Mouse (Mus musculus): ENCODE results near the gene Zfp618. TPM values are rescaled to one million over a fixed set of nuclear protein-coding genes. Genes with fewer than 3 reads are reported as not detected.

Gene Zfp618
- polyA plus RNA-seq, 1 experiment from 2014 or later = 23.9 TPM

DNA sequence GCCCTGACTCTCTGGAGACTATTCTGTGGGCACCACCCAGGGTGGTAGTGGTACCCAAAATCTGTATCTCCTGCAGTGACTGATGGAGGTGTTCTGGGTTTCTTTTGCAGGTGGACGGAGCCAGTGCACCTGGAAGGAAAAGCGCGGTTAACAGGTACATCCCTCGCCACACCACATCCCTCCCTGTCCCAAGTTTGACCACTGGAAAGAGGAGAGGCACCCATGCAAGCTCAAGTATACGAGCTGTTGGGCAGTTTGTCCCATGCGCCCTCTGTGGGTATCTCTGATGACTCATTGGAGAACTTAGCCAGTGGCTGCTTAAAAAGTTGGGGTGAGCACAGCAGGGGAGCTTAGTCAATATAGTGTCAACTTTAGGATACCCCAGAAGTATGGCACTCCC, 96.0 kb downstream of the Zfp618 start:
- H3K4me3 ChIP-seq = no peak overlapping the region
- H3K4me1 ChIP-seq = peaks cover 24% of the 10 kb centered on the region
- 94% methylated on average over 6 of the region's 6 CpGs for WGBS
- no peaks in the 10 kb centered on the region for H3K27me3 ChIP-seq (ENCODE audit: low read depth, poor library complexity, severe bottlenecking)
- no peak for DNase-seq (ENCODE audit: low spot score)
- peaks cover 25% of the 10 kb centered on the region for H3K36me3 ChIP-seq
- no peaks in the 10 kb centered on the region for H3K9me3 ChIP-seq (replicated peaks)
- H3K27ac ChIP-seq (replicated peaks) = 0 out of 2 replicates have a peak overlapping the region, but pooled peaks have one; percentile 42

DNA sequence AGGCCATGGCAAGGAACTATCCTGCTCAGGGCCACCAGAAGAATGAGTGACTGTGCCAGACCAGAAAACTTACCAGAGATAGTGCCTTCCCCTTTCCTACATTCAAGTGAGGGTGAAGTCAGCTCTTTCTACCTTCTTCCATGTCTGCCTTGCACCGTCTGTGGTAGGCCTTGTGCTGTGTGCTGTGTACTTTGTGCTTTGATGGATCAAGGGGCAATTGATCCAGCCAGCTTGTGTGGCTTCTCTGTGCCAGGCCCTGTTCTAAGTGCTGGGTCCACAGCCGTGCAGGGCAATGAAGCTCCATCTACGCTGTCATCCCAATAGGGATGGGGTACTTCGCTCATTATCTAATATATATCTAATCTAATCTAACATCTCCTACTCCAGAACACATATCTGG, 98.0 kb downstream of the Zfp618 start:
- no peak overlapping the region for H3K27ac ChIP-seq (replicated peaks)
- DNase-seq (ENCODE audit: low spot score) = no peak
- no peaks in the 10 kb centered on the region for H3K27me3 ChIP-seq (ENCODE audit: low read depth, poor library complexity, severe bottlenecking)
- WGBS = 93% methylated on average over 4 of the region's 4 CpGs
- H3K4me1 ChIP-seq = peaks cover 15% of the 10 kb centered on the region
- peaks cover 25% of the 10 kb centered on the region for H3K36me3 ChIP-seq
- H3K9me3 ChIP-seq (replicated peaks) = no peaks in the 10 kb centered on the region
- H3K4me3 ChIP-seq = no peak overlapping the region

DNA sequence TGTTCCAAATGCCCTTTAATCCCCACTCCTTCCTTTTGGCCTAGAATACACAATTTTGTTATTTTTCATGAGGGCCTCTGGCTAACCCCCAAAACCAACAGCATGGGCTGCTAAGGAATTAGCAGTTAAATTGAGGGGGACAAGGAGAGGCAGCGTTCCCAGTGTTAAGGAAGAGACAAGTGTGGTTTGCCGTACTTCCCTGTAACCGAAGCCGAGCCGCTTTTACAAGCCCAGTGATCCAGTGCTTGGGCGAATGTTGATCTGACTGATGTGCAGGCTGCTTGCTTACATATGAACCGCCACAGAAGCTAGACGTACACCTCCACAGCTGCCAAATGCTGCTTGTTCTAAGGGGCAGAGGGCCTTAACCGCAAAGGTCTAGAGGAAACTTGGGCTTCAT, 99.5 kb downstream of the Zfp618 start:
- no peaks in the 10 kb centered on the region for H3K27me3 ChIP-seq (ENCODE audit: low read depth, poor library complexity, severe bottlenecking)
- no peak overlapping the region for H3K4me3 ChIP-seq
- no peak for DNase-seq (ENCODE audit: low spot score)
- H3K27ac ChIP-seq (replicated peaks) = no peak overlapping the region
- peaks cover 13% of the 10 kb centered on the region for H3K4me1 ChIP-seq
- H3K9me3 ChIP-seq (replicated peaks) = no peaks in the 10 kb centered on the region
- peaks cover 25% of the 10 kb centered on the region for H3K36me3 ChIP-seq
- WGBS = 95% methylated on average over 9 of the region's 9 CpGs

DNA sequence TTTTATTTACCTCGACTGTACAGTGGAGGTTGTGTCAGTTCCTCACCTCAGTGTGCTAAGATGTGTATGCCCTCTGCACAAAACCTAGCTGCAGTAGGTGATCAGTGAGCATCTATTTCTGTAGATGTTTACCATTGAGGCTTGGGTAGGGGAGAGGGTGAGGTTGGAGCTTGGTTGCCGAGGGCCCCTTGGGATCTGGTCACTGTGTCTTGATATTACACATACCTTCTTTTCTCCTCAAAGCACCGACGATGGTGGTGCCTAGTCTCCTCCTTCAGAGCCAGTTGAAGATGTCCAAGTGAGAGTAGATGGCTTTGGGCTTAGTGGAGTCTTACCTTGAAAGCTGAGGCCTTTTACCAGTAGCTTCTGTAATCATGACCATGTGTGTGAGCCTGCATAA, 101.4 kb downstream of the Zfp618 start:
- Histone ChIP-seq H3K9me3 (replicated peaks) (no peaks in the 10 kb centered on the region), H3K27me3 (ENCODE audit: low read depth, poor library complexity, severe bottlenecking) (no peaks in the 10 kb centered on the region), H3K4me1 (no peaks in the 10 kb centered on the region; the same call in 1 of the 2 replicates), H3K4me3 (no peak overlapping the region), H3K27ac (replicated peaks) (no peak overlapping the region), H3K36me3 (peaks cover 19% of the 10 kb centered on the region)
- no peak for DNase-seq (ENCODE audit: low spot score)
- 90% methylated on average over 4 of the region's 4 CpGs for WGBS

DNA sequence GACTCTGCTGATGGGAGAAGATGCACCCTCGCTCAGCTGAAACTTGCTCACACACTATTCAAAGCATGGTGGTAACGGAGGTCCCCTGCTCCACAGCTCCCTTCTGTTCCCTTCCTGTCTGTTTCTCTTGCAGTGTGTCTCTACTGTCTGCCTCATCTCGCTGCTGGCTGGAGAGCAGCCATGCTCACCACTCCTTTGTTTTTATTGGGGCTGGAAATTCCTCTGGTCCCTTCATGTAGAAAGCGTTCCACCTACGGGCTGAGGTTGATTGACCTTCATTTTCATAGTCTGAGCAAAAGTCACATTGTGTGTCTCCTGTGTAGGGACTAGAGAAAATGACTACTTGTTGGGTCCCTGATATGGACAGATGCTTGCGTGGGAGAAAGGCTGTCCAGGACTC, 102.4 kb downstream of the Zfp618 start:
- H3K4me1 ChIP-seq = no peaks in the 10 kb centered on the region; the same call in 1 of the 2 replicates
- no peak overlapping the region for H3K4me3 ChIP-seq
- 80% methylated on average over 6 of the region's 6 CpGs for WGBS
- no peak for DNase-seq (ENCODE audit: low spot score)
- H3K27ac ChIP-seq (replicated peaks) = no peak overlapping the region
- H3K36me3 ChIP-seq = peaks cover 9% of the 10 kb centered on the region
- H3K9me3 ChIP-seq (replicated peaks) = no peaks in the 10 kb centered on the region
- H3K27me3 ChIP-seq (ENCODE audit: low read depth, poor library complexity, severe bottlenecking) = no peaks in the 10 kb centered on the region

DNA sequence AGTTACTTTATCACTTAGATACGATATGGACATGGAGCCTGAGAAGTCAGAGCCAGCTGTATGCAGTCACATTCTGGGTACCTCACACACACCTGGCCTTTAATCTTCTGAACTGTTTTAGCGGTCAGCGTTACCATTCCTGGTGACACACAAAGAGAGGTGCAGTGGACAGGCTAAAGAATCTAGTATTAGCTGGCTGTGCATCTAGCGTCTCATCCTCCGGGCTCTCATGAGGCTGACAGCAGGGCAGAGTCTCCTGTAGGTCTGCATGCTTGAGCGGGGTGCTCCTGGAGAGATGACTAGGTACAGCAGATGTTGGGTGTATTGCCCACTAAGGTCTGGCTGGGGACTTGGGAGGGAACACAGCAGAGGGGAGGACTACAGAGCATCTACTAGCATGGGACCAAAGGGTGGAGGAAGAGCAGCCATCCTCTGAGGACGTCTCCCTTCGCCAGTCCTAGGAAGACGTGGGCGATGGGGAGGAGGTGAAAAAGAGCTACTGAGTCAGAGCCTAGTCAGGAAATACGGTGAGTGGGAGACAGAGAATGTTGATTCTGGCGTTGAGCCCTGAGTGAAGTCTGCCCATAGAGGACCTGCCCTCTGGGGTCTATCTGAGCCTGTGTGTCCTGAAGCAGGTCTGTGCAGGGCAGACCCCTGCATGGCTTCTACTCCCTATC, 103.3 kb downstream of the Zfp618 start:
- no peaks in the 10 kb centered on the region; the same call in 1 of the 2 replicates for H3K4me1 ChIP-seq
- no peak for DNase-seq (ENCODE audit: low spot score)
- H3K27ac ChIP-seq (replicated peaks) = no peak overlapping the region
- H3K36me3 ChIP-seq = peaks cover 1% of the 10 kb centered on the region; the same call in 1 of the 2 replicates
- H3K9me3 ChIP-seq (replicated peaks) = no peaks in the 10 kb centered on the region
- 90% methylated on average over 12 of the region's 12 CpGs for WGBS
- H3K4me3 ChIP-seq = no peak overlapping the region
- H3K27me3 ChIP-seq (ENCODE audit: low read depth, poor library complexity, severe bottlenecking) = no peaks in the 10 kb centered on the region

DNA sequence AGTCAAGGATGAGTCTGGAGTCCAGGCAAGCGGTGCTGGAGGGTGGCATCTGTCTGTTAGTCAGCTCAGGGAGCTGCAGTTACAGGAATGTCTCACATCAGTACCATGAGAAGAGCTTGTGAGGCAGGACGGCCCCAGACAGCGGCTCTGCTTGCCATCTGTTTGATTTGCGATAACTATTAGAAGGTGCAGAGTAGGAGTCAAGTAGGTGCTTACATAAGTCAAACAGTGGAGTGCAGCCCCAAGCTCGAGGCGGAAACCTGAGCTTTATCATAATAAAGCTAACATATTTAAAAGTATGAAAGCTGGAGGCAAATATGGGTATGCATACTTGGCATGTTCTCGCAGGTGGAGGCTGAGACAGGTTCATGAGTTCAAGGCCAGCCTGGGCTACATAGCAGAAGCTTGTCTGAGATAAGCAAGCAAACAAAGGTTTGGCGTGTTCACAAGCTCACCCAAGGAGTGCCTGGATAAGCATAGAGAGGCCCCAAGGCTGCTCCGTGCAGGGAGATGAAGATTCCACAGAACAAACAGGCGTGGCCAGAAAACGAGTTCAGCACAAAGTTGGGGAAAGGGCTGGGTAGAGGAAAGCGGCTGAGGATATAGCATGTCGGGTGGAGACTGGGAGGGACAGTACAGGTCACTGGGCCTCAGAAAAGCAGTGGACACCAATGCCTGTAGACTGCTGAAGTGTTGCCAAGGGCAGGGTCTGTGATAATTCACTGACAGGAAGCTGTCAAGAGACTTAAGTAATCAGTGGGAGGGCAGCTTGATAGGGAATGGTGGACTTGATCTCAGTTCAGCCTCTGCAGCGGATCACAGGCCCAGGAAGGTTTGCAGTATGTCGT, 106.3 kb downstream of the Zfp618 start:
- no peaks in the 10 kb centered on the region for H3K9me3 ChIP-seq (replicated peaks)
- no peak for DNase-seq (ENCODE audit: low spot score)
- no peak overlapping the region for H3K4me3 ChIP-seq
- no peaks in the 10 kb centered on the region for H3K4me1 ChIP-seq
- 88% methylated on average over 15 of the region's 15 CpGs for WGBS
- H3K27ac ChIP-seq (replicated peaks) = no peak overlapping the region
- no peaks in the 10 kb centered on the region for H3K27me3 ChIP-seq (ENCODE audit: low read depth, poor library complexity, severe bottlenecking)
- H3K36me3 ChIP-seq = peaks cover under 1% of the 10 kb centered on the region; the same call in 1 of the 2 replicates

DNA sequence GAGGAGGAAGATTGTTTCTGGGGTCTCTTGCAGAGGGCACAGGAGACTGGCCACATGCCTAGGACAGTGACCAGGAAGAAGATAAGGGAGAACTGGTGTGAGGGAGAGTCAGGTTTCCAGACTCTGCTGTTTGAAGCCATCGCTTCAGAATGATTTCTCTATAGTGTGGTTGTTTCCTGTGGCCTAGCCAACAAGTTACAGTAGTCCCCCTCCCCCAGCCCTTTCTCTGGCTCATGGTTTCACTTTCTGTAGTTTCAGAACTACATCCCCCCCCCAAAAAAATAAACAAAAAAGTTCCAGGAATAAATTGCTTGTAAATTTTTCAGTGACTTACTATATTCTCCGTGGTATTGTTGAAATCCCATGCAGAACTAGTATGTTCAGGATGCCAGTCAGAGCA, 107.8 kb downstream of the Zfp618 start:
- no peak overlapping the region for H3K4me3 ChIP-seq
- DNase-seq (ENCODE audit: low spot score) = no peak
- no peak overlapping the region for H3K27ac ChIP-seq (replicated peaks)
- H3K27me3 ChIP-seq (ENCODE audit: low read depth, poor library complexity, severe bottlenecking) = no peaks in the 10 kb centered on the region
- H3K9me3 ChIP-seq (replicated peaks) = no peaks in the 10 kb centered on the region
- H3K36me3 ChIP-seq = peaks cover 16% of the 10 kb centered on the region
- H3K4me1 ChIP-seq = no peaks in the 10 kb centered on the region
- 83% methylated on average over 2 of the region's 2 CpGs for WGBS

DNA sequence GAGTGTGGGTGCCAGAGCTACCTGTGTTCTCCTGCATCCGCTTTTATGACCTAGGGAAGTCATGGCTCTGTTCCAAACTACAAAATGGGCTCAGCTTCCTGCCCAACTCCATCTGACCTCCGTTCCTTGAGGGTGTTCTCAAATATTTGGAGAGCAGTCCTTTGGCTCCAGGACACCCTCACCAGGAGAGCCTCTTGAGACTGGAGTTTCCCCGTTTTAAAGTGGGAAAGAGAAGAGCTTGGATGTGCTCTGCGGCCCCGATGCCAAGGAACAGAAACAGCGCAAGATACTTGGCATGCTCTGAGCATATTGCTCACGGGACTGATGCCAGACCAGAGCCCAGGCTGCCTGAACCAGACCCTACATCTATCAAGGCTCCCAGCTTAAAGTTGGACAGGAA, 113.8 kb downstream of the Zfp618 start:
- DNase-seq (ENCODE audit: low spot score) = no peak
- H3K27me3 ChIP-seq (ENCODE audit: low read depth, poor library complexity, severe bottlenecking) = no peaks in the 10 kb centered on the region
- peaks cover 67% of the 10 kb centered on the region for H3K36me3 ChIP-seq
- peaks cover 4% of the 10 kb centered on the region; the same call in 1 of the 2 replicates for H3K4me1 ChIP-seq
- H3K27ac ChIP-seq (replicated peaks) = no peak overlapping the region
- H3K4me3 ChIP-seq = no peak overlapping the region
- 90% methylated on average over 7 of the region's 7 CpGs for WGBS
- no peaks in the 10 kb centered on the region for H3K9me3 ChIP-seq (replicated peaks)

DNA sequence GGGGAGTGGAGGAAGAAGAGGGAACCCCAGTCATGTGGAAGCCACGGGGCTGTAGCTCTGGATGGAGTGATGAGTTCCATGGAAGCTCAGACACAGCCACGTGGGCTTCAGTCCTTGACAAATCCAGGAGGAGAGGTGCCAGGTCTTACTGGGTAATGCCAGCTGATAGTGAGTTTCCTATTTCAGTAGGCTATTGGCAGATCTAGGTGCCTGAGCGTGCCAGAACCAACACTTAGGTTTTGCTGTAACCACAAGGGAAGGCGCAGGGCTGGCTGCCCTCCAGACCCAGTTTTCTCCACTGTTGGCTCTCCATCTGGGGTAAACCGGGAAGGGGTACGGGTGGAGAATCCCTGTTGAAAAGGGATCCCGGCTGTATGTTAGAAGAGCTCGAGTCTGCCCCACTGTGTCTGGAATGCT, 119.1 kb downstream of the Zfp618 start:
- Histone ChIP-seq H3K4me3 (no peak overlapping the region), H3K4me1 (no peaks in the 10 kb centered on the region), H3K9me3 (replicated peaks) (no peaks in the 10 kb centered on the region), H3K36me3 (peaks cover 89% of the 10 kb centered on the region), H3K27ac (replicated peaks) (no peak overlapping the region), H3K27me3 (ENCODE audit: low read depth, poor library complexity, severe bottlenecking) (no peaks in the 10 kb centered on the region)
- WGBS = 89% methylated on average over 8 of the region's 8 CpGs
- no peak for DNase-seq (ENCODE audit: low spot score)

DNA sequence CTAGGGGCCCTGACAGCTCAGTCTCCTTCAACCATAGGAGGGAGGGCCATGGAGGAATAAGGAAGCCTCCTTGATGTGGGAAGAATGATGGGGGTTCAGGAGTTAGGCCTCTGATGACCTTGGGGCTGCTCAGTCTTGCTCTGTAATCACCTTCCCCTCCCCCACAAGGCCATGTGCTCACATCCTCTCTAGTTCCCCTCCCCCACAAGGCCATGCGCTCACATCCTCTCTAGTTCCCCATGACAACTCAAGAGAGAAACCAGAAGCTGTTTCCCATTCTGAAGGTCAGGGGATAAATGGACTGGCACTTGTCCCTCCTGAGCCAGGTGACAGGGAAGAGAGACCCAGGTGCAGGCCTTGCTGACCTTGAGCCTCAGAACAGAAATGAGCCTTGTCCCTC, 124.1 kb downstream of the Zfp618 start:
- Histone ChIP-seq H3K36me3 (peaks cover 87% of the 10 kb centered on the region), H3K4me3 (no peak overlapping the region), H3K27ac (replicated peaks) (no peak overlapping the region), H3K4me1 (no peaks in the 10 kb centered on the region), H3K27me3 (ENCODE audit: low read depth, poor library complexity, severe bottlenecking) (no peaks in the 10 kb centered on the region), H3K9me3 (replicated peaks) (no peaks in the 10 kb centered on the region)
- no peak for DNase-seq (ENCODE audit: low spot score)
- 100% methylated on average over 1 of the region's 1 CpGs for WGBS

DNA sequence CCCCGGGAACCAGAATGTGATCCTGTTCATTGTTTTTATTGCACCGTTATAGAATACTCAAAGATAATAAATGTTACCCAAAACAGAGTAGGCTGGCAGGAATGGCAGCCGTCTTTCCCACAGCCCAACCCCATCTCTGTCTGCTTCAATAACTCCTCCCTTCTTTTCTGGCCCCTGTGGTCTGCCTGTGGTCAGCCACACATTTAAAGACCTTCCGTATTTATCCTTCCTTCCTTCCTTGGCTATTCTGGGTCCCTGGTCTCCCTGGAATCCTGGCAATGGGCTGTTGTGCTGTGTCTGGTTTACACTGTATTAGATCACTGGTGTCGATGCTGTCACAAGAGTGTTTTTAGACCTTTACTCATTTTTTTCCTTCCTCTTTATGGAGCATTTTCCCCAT, 125.8 kb downstream of the Zfp618 start:
- H3K27ac ChIP-seq (replicated peaks) = no peak overlapping the region
- H3K9me3 ChIP-seq (replicated peaks) = no peaks in the 10 kb centered on the region
- no peaks in the 10 kb centered on the region for H3K4me1 ChIP-seq
- no peaks in the 10 kb centered on the region for H3K27me3 ChIP-seq (ENCODE audit: low read depth, poor library complexity, severe bottlenecking)
- WGBS = 90% methylated on average over 5 of the region's 5 CpGs
- H3K4me3 ChIP-seq = no peak overlapping the region
- no peak for DNase-seq (ENCODE audit: low spot score)
- H3K36me3 ChIP-seq = peaks cover 94% of the 10 kb centered on the region

DNA sequence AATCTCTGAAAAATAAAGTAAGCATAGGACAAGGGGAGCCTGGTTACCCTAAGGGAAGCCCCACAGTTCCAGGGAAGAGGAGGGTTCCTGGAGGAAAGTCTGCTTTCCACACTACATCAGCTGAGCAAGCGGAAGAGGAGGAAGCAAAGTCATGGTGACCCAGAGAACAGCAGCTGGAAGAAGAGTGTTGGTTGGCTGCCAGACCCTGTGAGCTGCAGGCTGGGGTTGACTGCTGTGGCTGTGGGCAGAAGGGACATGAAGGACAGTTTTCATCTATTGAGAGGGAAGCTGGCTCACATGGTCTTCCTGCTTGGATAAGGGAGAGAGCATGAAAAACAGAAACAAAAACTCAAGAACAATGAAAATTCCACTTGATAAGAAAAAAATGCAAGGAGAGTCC, 132.2 kb downstream of the Zfp618 start:
- H3K36me3 ChIP-seq = peaks cover 72% of the 10 kb centered on the region
- no peak for DNase-seq (ENCODE audit: low spot score)
- H3K9me3 ChIP-seq (replicated peaks) = no peaks in the 10 kb centered on the region
- no peaks in the 10 kb centered on the region for H3K27me3 ChIP-seq (ENCODE audit: low read depth, poor library complexity, severe bottlenecking)
- H3K4me1 ChIP-seq = no peaks in the 10 kb centered on the region
- no peak overlapping the region for H3K4me3 ChIP-seq
- no peak overlapping the region for H3K27ac ChIP-seq (replicated peaks)
- WGBS = 83% methylated on average over 1 of the region's 1 CpGs

All from midbrain, embryonic 10.5 days (tissue).